Mouse (Mus musculus) olfactory bulb, adult 2 months (tissue): ENCODE measurements around the gene Igf1r. TPM values are rescaled to one million over a fixed set of nuclear protein-coding genes. Genes with fewer than 3 reads are reported as not detected.

Source experiments
- H3K27ac ChIP-seq: fragments of 200-500 bp; 2 replicates; pipeline ENCODE4 v1.5.1; 2012; ENCODE audit warnings: low read depth, low read length; ENCODE audit not compliant: insufficient read depth
- H3K4me1 ChIP-seq: fragments of 200-500 bp; 2 replicates; pipeline ENCODE4 v1.6.1; 2012; ENCODE audit warnings: low read length; ENCODE audit not compliant: control insufficient read depth, insufficient read depth
- H3K4me3 ChIP-seq: fragments of 200-500 bp; 2 replicates; pipeline ENCODE4 v1.5.1; 2012; ENCODE audit warnings: mild to moderate bottlenecking, low read depth, low read length, moderate library complexity; ENCODE audit not compliant: insufficient read depth
- CTCF ChIP-seq: fragments of 200-500 bp; IDR thresholded peaks from 2 replicates; pipeline ENCODE4 v1.5.1; 2012; ENCODE audit warnings: low read depth, mild to moderate bottlenecking, low read length, moderate library complexity; ENCODE audit not compliant: insufficient read depth
- POLR2A ChIP-seq: fragments of 200-500 bp; IDR thresholded peaks from 2 replicates; pipeline ENCODE4 v1.6.1; 2012; ENCODE audit warnings: mild to moderate bottlenecking, low read depth, low read length, moderate library complexity; ENCODE audit not compliant: insufficient read depth
- WGBS: fragments of 180-500 bp; shearing (Covaris S2); methylation state at CpG from one replicate; pipeline ENCODE4 v1.1.7; 2018; 5-methylcytosine and 5-hydroxymethylcytosine counted together
- polyA plus RNA-seq: library from polyadenylated mRNA; stranded (reverse); fragments of >200 nt; gene quantifications from 2 replicates; pipeline ENCODE4 v1.2.4, GENCODE M21; 2012; ENCODE audit warnings: low replicate concordance; ENCODE audit not compliant: missing spikeins, insufficient read depth, insufficient read length

Gene Igf1r
- polyA plus RNA-seq, 1 experiment, result 26.5 TPM

DNA sequence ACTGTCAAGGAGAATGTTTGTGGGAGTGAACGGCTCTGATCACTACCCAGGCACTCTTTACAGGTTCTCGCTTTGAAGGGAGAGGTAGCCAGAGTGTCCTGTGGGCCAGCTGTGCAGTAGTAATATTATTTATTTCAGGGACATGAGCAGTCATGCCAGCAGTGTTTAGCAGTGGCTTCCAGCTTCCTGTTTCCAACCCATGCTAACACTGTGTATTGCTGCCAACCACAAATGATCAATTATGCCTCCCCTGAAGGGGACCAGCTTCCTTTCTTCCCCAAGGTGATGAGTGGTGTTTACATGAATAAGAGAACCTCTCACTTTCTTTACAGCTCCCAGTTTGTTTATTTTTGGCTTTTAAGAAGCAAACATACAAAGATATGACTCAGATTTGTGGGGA is 28.4 kb upstream of the Igf1r start:
- Histone ChIP-seq H3K4me3 (no peak overlapping the region), H3K4me1 (no peaks in the 10 kb centered on the region), H3K27ac (no peak overlapping the region)
- TF ChIP-seq CTCF (no peak), POLR2A (no peak)
- 43% methylated on average over 2 of the region's 2 CpGs for WGBS

DNA sequence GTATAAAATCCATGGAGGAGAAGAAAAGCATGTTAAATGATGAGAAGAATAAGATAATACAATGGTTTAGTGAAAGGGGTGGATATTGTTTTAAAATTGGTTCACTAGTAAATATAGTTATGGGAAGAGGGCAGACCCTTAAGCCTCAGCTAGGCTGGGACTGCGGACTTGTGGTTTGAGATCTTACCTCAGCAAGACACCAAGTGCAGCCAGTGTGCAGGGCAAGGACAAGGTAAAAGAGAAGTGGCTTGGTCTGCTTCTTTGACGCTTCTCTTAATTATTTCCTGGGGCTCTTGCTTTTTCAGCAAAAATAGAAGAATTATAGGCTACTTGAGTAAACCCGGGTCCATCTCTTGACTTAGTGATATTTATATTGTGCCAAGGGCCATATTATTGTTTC is 22.5 kb upstream of the Igf1r start:
- H3K4me1 ChIP-seq, result no peaks in the 10 kb centered on the region
- H3K4me3 ChIP-seq, result no peak overlapping the region
- TF ChIP-seq POLR2A (no peak), CTCF (no peak)
- 75% methylated on average over 3 of the region's 3 CpGs for WGBS
- no peak overlapping the region for H3K27ac ChIP-seq

DNA sequence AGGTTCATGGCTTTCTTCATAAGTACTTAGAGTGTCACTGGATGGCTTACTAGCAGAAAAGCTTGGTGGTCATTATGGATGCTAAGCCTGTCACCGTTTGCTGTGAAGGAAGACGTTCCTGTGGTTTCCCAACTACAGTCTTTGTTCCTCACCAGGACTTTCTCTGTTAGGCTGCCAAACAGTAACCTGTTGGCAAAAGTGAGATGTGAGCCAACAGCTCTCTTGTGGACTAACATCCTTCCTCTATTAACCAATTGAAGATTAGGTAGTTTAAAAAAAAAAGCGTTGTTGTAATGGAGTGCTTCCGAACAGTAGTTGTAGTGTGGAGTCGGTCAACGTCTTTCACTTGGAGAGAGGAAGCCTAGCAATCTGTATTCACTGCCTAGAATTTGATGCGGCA is 15.8 kb upstream of the Igf1r start:
- no peaks in the 10 kb centered on the region for H3K4me1 ChIP-seq
- no peak overlapping the region for H3K27ac ChIP-seq
- 68% methylated on average over 7 of the region's 7 CpGs for WGBS
- no peak overlapping the region for H3K4me3 ChIP-seq
- TF ChIP-seq CTCF (no peak), POLR2A (no peak)

DNA sequence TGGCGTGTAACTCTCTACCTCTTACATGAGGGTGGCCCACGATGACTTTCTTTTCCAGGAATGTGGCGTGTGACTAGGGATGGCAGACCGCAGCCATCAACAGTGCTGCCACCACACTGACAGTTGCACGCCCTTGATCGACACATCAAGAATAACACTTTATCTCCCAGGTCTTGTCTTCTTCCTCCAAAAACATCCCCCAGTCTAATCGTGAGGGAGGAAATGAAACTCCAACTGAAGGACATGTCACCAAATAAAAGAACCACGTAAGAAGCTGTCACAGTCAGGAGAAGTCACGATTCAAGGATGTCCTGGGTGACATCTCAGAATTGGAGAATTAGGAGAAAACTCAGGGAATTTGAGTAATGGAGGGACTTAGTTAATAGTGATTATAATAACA is 8.8 kb upstream of the Igf1r start:
- H3K27ac ChIP-seq, result no peak overlapping the region
- TF ChIP-seq CTCF (no peak), POLR2A (no peak)
- WGBS, result 91% methylated on average over 9 of the region's 9 CpGs
- H3K4me1 ChIP-seq, result no peaks in the 10 kb centered on the region
- H3K4me3 ChIP-seq, result no peak overlapping the region

DNA sequence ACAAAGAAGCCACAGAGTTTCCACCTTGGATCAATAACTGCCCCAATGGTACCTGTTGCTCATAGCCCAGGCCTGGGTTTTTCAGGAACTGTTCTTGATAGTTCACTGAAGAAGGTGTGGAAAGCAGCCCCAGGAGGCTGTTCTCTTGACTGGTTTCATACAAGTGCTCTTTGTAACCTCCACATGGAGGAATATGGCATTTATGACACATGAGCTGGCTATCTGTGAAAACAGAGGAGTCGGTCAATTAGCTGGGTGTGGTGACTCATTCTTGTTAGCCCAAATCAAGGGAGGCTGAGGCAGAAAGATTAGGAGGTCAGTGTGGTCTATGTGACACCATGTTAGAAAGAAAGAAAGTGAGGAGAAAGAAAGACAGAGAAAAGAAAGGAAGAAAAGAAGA is 5.7 kb upstream of the Igf1r start:
- Histone ChIP-seq H3K4me3 (no peak overlapping the region), H3K27ac (no peak overlapping the region), H3K4me1 (peaks cover 5% of the 10 kb centered on the region; the same call in 1 of the 2 replicates)
- TF ChIP-seq POLR2A (no peak), CTCF (no peak)
- WGBS, result 94% methylated on average over 1 of the region's 1 CpGs

DNA sequence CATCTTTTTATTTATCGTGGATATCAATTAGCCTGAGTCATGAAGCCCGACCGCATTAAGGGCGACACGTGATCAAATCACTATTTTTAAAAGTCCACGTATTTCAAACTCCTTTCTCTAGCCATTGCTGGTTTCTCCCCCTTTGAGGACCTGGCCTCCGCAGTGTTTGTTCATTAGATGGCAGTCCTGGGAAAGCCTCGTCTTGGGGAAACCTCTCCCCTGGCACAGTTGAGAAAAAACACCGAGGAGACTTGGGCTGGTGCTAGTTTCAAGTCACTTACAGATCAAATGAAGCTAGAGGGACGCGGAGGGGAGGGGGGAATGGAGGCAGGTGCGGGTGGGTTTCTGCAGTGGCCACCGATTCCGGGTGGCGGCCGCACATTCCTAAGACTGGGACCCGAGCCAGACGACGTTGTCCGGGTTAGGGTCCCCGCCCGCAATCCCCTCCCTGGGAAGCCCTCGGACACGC is 2.2 kb upstream of the Igf1r start:
- no peak for TF ChIP-seq POLR2A
- TF ChIP-seq CTCF, result no peak
- WGBS, result 1% methylated on average over 24 of the region's 24 CpGs
- Histone ChIP-seq H3K4me1 (peaks cover 16% of the 10 kb centered on the region; the same call in 1 of the 2 replicates), H3K4me3 (peak overlapping the region; percentile 100), H3K27ac (no peak overlapping the region)

DNA sequence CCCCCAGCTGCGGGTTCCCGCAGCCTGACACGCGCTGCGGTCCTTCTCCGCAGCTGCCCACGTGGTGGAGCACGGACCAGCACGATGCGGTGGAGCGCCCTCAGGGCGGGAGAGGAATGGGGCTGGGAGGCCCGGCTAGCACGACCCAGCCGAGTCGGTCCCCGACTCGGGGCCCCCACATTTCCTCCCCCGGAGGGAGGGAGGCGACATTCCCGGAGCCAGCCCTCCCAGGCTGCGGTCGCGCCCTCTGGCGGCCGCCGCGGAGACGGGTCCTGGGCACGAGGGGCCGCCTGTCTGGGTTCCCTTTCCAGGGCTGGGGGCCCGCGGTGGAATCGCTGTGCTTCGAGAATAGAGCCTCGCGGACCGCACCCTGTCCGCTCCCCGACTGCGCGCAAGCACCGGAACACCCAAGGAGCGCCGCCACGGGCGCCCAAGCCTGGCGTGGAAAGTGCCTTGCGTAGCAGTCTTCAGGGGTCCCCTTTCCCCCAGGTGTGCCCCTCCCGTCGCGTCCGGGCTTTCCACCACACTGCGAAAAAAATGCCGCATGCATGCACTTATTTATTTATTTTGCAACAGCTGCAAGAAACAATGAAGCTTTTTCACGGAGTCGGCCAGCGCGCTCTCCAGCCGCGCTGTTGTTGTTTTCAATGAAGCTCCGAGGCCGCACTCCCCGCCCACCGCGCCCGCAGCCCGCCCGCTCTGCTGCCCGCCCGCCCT is 1.7 kb upstream of the Igf1r start:
- no peak overlapping the region for H3K27ac ChIP-seq
- H3K4me3 ChIP-seq, result peak overlapping the region; percentile 100
- H3K4me1 ChIP-seq, result peaks cover 18% of the 10 kb centered on the region
- TF ChIP-seq CTCF, result peak; percentile 89
- 0 out of 2 replicates have a peak, but pooled peaks have one; percentile 6 for TF ChIP-seq POLR2A
- under 1% methylated on average over 70 of the region's 71 CpGs for WGBS

DNA sequence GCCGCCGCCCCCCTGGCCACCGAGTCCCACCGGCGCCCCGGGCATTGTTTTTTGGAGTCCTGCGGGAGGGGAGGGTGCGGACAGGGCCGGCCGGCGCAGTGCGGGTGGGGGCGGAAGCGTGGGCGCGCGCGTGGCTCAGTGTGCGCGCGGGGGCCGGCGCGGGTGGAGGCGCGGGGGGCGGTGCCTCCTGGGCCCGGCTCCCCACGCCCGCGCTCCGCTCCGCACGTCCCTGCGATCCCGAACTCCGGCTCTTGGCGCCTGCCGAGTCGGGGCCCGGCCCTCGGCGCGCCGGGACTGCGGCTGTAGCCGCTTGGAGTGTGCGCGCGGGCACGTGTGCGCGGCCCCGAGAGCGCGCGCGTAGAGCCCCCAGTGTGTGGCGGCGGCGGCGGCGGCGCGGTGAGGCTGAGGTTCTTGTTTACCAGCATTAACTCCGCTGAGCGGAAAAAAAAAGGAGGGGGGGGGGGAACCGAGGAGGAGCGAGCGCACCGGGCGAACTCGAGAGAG is 1.0 kb upstream of the Igf1r start:
- Histone ChIP-seq H3K27ac (peak overlapping the region; percentile 97), H3K4me1 (peaks cover 18% of the 10 kb centered on the region), H3K4me3 (peak overlapping the region; percentile 100)
- peak; percentile 72 for TF ChIP-seq POLR2A
- TF ChIP-seq CTCF, result no peak
- WGBS, result under 1% methylated on average over 68 of the region's 73 CpGs

DNA sequence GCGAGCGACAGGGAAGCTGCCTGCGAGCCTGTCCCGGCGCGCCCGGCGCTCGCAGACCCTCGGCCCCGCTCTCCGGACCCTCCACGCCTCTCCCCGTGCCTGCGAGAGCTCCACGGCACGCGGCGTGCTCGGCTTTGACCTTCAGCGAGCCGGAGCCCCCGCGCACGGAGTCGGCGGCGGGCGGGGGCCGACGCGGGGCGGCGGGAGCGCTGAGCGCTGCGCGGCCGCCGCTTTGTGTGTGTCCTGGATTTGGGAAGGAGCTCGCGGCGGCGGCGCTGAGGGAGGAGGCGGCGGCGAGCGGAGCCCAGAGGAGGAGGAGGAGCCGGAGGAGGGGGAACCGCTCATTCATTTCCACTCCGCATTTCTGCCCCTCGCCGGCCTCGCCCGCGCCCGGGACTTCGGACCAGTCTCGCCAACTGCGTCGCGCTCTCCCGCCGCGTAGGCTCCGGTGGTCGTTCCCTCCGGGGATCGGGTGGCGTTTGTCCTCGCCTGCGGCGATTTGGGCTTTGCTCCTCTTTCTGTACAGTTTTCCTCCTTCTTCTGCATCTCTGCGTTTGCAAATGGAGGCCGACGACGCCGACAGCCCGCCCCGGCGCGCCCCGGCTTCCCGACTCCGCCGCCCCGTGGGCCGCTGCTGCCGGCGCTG is 468 bp upstream of the Igf1r start:
- Histone ChIP-seq H3K4me1 (peaks cover 18% of the 10 kb centered on the region), H3K27ac (peak overlapping the region; percentile 97), H3K4me3 (peak overlapping the region; percentile 100)
- WGBS, result under 1% methylated on average over 81 of the region's 91 CpGs
- TF ChIP-seq CTCF (no peak), POLR2A (peak; percentile 52; the same call in 1 of the 2 replicates)
